Mouse (Mus musculus) bone marrow, adult 2 months (tissue): ENCODE measurements around the gene Golga3.

Source experiments
- CTCF ChIP-seq: fragments of 200-500 bp; IDR thresholded peaks from 2 replicates; pipeline ENCODE4 v1.5.1; 2011; ENCODE audit warnings: low read length, control low read depth; ENCODE audit not compliant: control insufficient read depth, insufficient read depth
- POLR2A ChIP-seq: fragments of 200-500 bp; IDR thresholded peaks from 2 replicates; pipeline ENCODE4 v1.6.1; 2011; ENCODE audit warnings: low read depth, mild to moderate bottlenecking, control low read depth, low read length, borderline replicate concordance; ENCODE audit not compliant: control insufficient read depth

GRCm38 (mm10) chr5:110143007-110143406, 33.5 kb upstream of the Golga3 start:
- peak; percentile 38; the same call in 1 of the 2 replicates for TF ChIP-seq CTCF
- TF ChIP-seq POLR2A, result no peak
